Mouse (Mus musculus): ENCODE data around the gene Gsdmc4. TPM values are rescaled to one million over a fixed set of nuclear protein-coding genes. Genes with fewer than 3 reads are reported as not detected.
"Not testable (repeated sequence)": the region's sequence is repeated elsewhere in the genome, so short reads cannot be mapped to it uniquely, and the experiment has no call there.

Gsdmc4 gene
- 0.11 and 0.16 TPM in 2 replicates for polyA plus RNA-seq (2014; fragmentation: Nextera tagmentation; extraction: Ambion mirVana)

DNA sequence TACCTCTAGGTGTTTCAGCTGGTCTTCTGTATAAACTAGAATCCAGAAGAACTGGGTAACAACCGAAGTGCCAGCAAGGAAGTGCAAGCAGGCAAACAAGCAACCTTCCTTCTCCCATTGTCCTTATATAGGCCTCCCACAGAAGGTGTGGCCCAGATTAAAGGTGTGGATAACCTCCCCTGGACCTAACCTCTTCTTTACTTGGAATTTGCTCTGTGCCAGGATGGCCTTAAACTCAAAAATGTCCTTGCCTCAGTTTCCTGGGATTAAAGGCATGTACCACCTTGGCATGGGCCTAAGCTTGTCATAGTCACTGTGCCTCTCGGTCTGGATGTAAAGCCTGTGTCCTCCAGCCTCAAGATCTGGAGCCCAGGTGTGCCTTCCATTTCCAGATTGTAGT, at the start of gene Gsdmc4:
Gsdmc4 (minus strand) TSS at position 101 of the 400 bp plus-strand sequence.
- H3K36me3 ChIP-seq (ENCODE audit: control insufficient read depth, insufficient read depth, low read length); H3K4me1 ChIP-seq (ENCODE audit: control insufficient read depth, insufficient read depth, low read length); H3K9me3 ChIP-seq (ENCODE audit: control insufficient read depth, low read length); H3K27ac ChIP-seq (ENCODE audit: low read depth, low read length); ATAC-seq (ENCODE audit: low FRiP score, low TSS enrichment); H3K27me3 ChIP-seq (ENCODE audit: control insufficient read depth, insufficient read depth, low read length); H3K4me3 ChIP-seq (ENCODE audit: low read length); H3K9ac ChIP-seq (ENCODE audit: low read depth, low read length); H3K4me2 ChIP-seq (replicated peaks; ENCODE audit: low read depth, low read length): not testable (repeated sequence)
- WGBS: 80% methylated on average over 2 of the region's 2 CpGs

- H3K27me3 ChIP-seq (ENCODE audit: control insufficient read depth, insufficient read depth, low read length): no peaks in the 10 kb centered on the region
- H3K4me1 ChIP-seq (ENCODE audit: control insufficient read depth, insufficient read depth, low read length): no peaks in the 10 kb centered on the region
- no peak overlapping the region for H3K27ac ChIP-seq (ENCODE audit: low read depth, low read length)
- ATAC-seq (ENCODE audit: low FRiP score, low TSS enrichment): no peak
- H3K36me3 ChIP-seq (ENCODE audit: control insufficient read depth, insufficient read depth, low read length): no peaks in the 10 kb centered on the region
- H3K9ac ChIP-seq (ENCODE audit: low read depth, low read length): no peak overlapping the region
- 97% methylated on average over 2 of the region's 2 CpGs for WGBS
- no peaks in the 10 kb centered on the region for H3K9me3 ChIP-seq (ENCODE audit: control insufficient read depth, low read length)
- H3K4me3 ChIP-seq (ENCODE audit: low read length): no peak overlapping the region
- no peak overlapping the region for H3K4me2 ChIP-seq (replicated peaks; ENCODE audit: low read depth, low read length)
Observed at GRCm38 (mm10) chr15:63960542-63960941, 48.4 kb upstream of the Gsdmc4 start.

DNA sequence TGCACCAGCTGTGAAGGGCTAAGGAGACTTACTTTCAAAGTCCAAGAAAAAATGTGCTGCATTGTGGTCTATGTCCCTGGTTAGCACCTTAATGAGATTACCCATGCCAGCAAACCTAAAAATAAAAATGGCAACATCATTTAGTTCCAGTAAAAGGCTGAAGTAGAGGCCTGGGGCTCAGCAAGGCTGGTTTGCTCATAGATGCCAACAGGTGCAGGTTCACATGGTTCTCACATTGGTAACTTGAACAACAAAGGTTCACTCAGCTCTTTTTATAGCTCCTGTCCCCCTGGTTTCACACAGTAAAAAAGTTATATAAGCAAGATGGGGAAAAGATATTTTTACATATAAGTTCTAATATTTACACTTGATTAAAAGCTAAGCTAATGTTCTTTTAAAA, 45.5 kb upstream of the Gsdmc4 start:
- H3K9ac ChIP-seq (ENCODE audit: low read depth, low read length): no peak overlapping the region
- no peak overlapping the region for H3K4me3 ChIP-seq (ENCODE audit: low read length)
- no peak overlapping the region for H3K4me2 ChIP-seq (replicated peaks; ENCODE audit: low read depth, low read length)
- no peaks in the 10 kb centered on the region for H3K9me3 ChIP-seq (ENCODE audit: control insufficient read depth, low read length)
- H3K36me3 ChIP-seq (ENCODE audit: control insufficient read depth, insufficient read depth, low read length): no peaks in the 10 kb centered on the region
- no peaks in the 10 kb centered on the region for H3K4me1 ChIP-seq (ENCODE audit: control insufficient read depth, insufficient read depth, low read length)
- ATAC-seq (ENCODE audit: low FRiP score, low TSS enrichment): no peak
- H3K27ac ChIP-seq (ENCODE audit: low read depth, low read length): no peak overlapping the region
- H3K27me3 ChIP-seq (ENCODE audit: control insufficient read depth, insufficient read depth, low read length): no peaks in the 10 kb centered on the region

GRCm38 (mm10) chr15:63953256-63953655, 41.2 kb upstream of the Gsdmc4 start:
- 79% methylated on average over 4 of the region's 4 CpGs for WGBS
- H3K27me3 ChIP-seq (ENCODE audit: control insufficient read depth, insufficient read depth, low read length): no peaks in the 10 kb centered on the region
- no peak overlapping the region for H3K9ac ChIP-seq (ENCODE audit: low read depth, low read length)
- no peak overlapping the region for H3K27ac ChIP-seq (ENCODE audit: low read depth, low read length)
- H3K4me1 ChIP-seq (ENCODE audit: control insufficient read depth, insufficient read depth, low read length): no peaks in the 10 kb centered on the region
- H3K4me3 ChIP-seq (ENCODE audit: low read length): no peak overlapping the region
- H3K9me3 ChIP-seq (ENCODE audit: control insufficient read depth, low read length): no peaks in the 10 kb centered on the region
- H3K36me3 ChIP-seq (ENCODE audit: control insufficient read depth, insufficient read depth, low read length): peaks cover 7% of the 10 kb centered on the region; the same call in 1 of the 2 replicates
- H3K4me2 ChIP-seq (replicated peaks; ENCODE audit: low read depth, low read length): no peak overlapping the region
- no peak for ATAC-seq (ENCODE audit: low FRiP score, low TSS enrichment)

DNA sequence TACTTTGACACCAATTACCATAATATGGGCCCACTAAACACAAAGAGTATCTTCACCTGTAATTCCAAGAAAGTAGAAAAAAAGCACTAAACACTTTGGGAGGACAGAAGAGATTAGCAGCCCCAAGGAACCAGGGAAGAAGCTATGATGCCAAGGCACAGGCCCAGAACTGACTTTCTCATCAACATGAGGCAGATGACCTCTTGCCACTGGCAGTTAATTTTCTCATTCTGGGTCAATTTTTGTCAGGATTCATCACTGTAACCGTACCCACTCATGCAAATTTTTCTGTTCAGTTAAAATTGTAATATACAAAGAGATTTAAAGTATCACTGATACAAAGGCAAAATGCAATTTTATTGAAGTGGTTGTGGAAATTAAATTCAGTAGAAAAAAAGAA, 29.1 kb upstream of the Gsdmc4 start:
- no peaks in the 10 kb centered on the region for H3K27me3 ChIP-seq (ENCODE audit: control insufficient read depth, insufficient read depth, low read length)
- no peak overlapping the region for H3K9ac ChIP-seq (ENCODE audit: low read depth, low read length)
- no peaks in the 10 kb centered on the region for H3K9me3 ChIP-seq (ENCODE audit: control insufficient read depth, low read length)
- 90% methylated on average over 1 of the region's 1 CpGs for WGBS
- no peak overlapping the region for H3K4me2 ChIP-seq (replicated peaks; ENCODE audit: low read depth, low read length)
- no peaks in the 10 kb centered on the region for H3K4me1 ChIP-seq (ENCODE audit: control insufficient read depth, insufficient read depth, low read length)
- no peak overlapping the region for H3K4me3 ChIP-seq (ENCODE audit: low read length)
- peaks cover 45% of the 10 kb centered on the region for H3K36me3 ChIP-seq (ENCODE audit: control insufficient read depth, insufficient read depth, low read length)
- H3K27ac ChIP-seq (ENCODE audit: low read depth, low read length): no peak overlapping the region
- no peak for ATAC-seq (ENCODE audit: low FRiP score, low TSS enrichment)

GRCm38 (mm10) chr15:63932656-63933055, 20.6 kb upstream of the Gsdmc4 start:
- Histone ChIP-seq H3K4me3 (ENCODE audit: low read length) (no peak overlapping the region), H3K4me2 (replicated peaks; ENCODE audit: low read depth, low read length) (no peak overlapping the region), H3K4me1 (ENCODE audit: control insufficient read depth, insufficient read depth, low read length) (no peaks in the 10 kb centered on the region), H3K27me3 (ENCODE audit: control insufficient read depth, insufficient read depth, low read length) (no peaks in the 10 kb centered on the region), H3K9me3 (ENCODE audit: control insufficient read depth, low read length) (no peaks in the 10 kb centered on the region), H3K27ac (ENCODE audit: low read depth, low read length) (no peak overlapping the region), H3K36me3 (ENCODE audit: control insufficient read depth, insufficient read depth, low read length) (peaks cover 36% of the 10 kb centered on the region), H3K9ac (ENCODE audit: low read depth, low read length) (no peak overlapping the region)
- no peak for ATAC-seq (ENCODE audit: low FRiP score, low TSS enrichment)
- WGBS: 91% methylated on average over 1 of the region's 1 CpGs

- no peak for ATAC-seq (ENCODE audit: low FRiP score, low TSS enrichment)
- no peak overlapping the region for H3K27ac ChIP-seq (ENCODE audit: low read depth, low read length)
- H3K36me3 ChIP-seq (ENCODE audit: control insufficient read depth, insufficient read depth, low read length): peaks cover 31% of the 10 kb centered on the region
- no peaks in the 10 kb centered on the region for H3K9me3 ChIP-seq (ENCODE audit: control insufficient read depth, low read length)
- no peak overlapping the region for H3K9ac ChIP-seq (ENCODE audit: low read depth, low read length)
- WGBS: 86% methylated on average over 1 of the region's 1 CpGs
- no peak overlapping the region for H3K4me2 ChIP-seq (replicated peaks; ENCODE audit: low read depth, low read length)
- H3K27me3 ChIP-seq (ENCODE audit: control insufficient read depth, insufficient read depth, low read length): no peaks in the 10 kb centered on the region
- H3K4me3 ChIP-seq (ENCODE audit: low read length): no peak overlapping the region
- no peaks in the 10 kb centered on the region for H3K4me1 ChIP-seq (ENCODE audit: control insufficient read depth, insufficient read depth, low read length)
Observed at GRCm38 (mm10) chr15:63931404-63931803, 19.3 kb upstream of the Gsdmc4 start.

DNA sequence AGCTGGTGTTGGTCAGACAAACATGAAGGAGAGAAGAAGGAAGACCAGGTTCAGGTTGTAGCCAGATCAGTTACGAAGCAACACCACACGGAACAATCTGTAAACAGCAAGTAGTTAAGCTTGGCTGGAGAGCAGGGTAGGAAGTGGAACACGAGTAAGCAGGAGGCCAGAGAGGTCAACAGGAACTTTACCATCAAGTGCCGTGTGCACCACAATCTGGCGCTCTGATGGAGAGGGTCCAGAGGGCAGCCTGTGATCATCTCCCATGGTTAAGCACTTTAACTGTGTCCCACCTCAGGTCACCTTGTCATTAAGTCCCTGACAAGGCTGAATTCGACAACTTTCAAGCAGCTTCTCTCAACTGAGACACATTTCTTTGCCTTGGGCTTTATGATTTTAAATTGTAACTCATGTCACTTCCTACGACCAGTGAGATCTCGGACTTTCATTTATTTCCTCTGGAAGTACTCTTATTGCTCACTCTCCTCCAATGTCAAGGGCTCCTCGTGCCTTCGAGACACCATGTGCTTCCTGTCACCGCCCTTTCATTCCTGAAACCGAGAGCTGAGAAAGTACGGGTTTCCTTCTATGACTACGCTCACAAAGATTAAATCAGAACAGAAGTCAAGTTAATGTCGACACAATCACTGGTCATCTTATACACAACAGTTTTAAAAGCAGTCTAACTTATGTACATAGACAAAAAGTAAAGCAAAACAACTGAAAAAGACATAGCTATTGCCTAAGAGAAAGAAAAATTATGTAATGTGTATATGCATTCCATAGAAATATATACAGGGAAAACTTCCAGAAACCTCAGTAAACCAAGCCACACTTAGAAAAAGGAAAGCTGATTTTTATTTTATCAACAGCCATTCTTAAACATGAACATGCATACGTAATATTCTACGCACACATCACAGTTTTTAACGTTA, 18.3 kb upstream of the Gsdmc4 start:
- Histone ChIP-seq H3K27me3 (ENCODE audit: control insufficient read depth, insufficient read depth, low read length) (no peaks in the 10 kb centered on the region), H3K27ac (ENCODE audit: low read depth, low read length) (no peak overlapping the region), H3K4me3 (ENCODE audit: low read length) (no peak overlapping the region), H3K9ac (ENCODE audit: low read depth, low read length) (no peak overlapping the region), H3K4me2 (replicated peaks; ENCODE audit: low read depth, low read length) (no peak overlapping the region), H3K36me3 (ENCODE audit: control insufficient read depth, insufficient read depth, low read length) (peaks cover 30% of the 10 kb centered on the region), H3K4me1 (ENCODE audit: control insufficient read depth, insufficient read depth, low read length) (no peaks in the 10 kb centered on the region), H3K9me3 (ENCODE audit: control insufficient read depth, low read length) (no peaks in the 10 kb centered on the region)
- WGBS: 62% methylated on average over 18 of the region's 18 CpGs
- peak; percentile 62; the same call in 1 of the 2 replicates for ATAC-seq (ENCODE audit: low FRiP score, low TSS enrichment)

GRCm38 (mm10) chr15:63926201-63926600, 14.1 kb upstream of the Gsdmc4 start:
- H3K27me3 ChIP-seq (ENCODE audit: control insufficient read depth, insufficient read depth, low read length): no peaks in the 10 kb centered on the region
- no peak overlapping the region for H3K4me3 ChIP-seq (ENCODE audit: low read length)
- H3K27ac ChIP-seq (ENCODE audit: low read depth, low read length): no peak overlapping the region
- ATAC-seq (ENCODE audit: low FRiP score, low TSS enrichment): no peak
- 92% methylated on average over 3 of the region's 3 CpGs for WGBS
- H3K4me2 ChIP-seq (replicated peaks; ENCODE audit: low read depth, low read length): no peak overlapping the region
- peaks cover 10% of the 10 kb centered on the region for H3K36me3 ChIP-seq (ENCODE audit: control insufficient read depth, insufficient read depth, low read length)
- no peaks in the 10 kb centered on the region for H3K9me3 ChIP-seq (ENCODE audit: control insufficient read depth, low read length)
- H3K4me1 ChIP-seq (ENCODE audit: control insufficient read depth, insufficient read depth, low read length): no peaks in the 10 kb centered on the region
- H3K9ac ChIP-seq (ENCODE audit: low read depth, low read length): no peak overlapping the region
